Mouse (Mus musculus) urinary bladder, postnatal 14 days (tissue): ENCODE data around the gene Capn8.
"Not testable (repeated sequence)": the region's sequence is repeated elsewhere in the genome, so short reads cannot be mapped to it uniquely, and the experiment has no call there.

ENCODE experiments used
- DNase-seq: peaks from one replicate; pipeline ENCODE4 v3.0.0; 2021; ENCODE audit warnings: low spot score

Gene Capn8

DNA sequence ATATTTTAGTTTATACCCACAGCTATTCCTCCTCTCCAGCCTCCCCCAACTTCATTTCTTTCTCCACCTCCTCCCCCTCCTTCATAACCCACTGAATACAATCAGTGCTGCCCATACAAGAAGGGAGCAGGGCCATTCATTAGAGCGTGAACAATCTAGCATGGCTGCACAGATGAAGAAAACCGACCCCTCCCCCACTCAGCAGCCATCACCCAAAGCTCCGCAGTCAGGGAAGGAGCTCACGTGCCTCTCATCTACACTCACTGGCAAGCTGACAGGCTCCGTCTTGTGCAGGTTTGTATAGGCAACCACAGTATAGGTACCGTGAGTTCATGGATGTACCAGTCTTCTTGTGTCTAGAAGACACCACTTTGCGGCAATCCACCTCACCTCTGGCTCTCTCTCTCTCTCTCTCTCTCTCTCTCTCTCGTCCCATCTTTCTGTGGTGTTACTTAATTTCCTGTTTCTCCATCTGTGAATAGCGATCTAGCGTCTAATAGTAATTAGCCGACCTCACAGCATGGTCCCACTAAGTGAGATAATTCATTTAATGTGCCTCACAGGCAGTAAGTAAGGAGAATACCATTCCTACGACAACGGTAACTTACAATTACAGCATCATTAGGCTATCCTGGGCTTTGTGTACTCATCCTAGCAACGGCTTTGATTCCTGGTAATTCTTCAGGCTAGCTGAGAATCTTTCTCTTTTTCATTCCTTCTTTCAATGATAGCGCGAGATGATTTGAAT, 53.6 kb downstream of the Capn8 start:
- DNase-seq, result no peak

DNA sequence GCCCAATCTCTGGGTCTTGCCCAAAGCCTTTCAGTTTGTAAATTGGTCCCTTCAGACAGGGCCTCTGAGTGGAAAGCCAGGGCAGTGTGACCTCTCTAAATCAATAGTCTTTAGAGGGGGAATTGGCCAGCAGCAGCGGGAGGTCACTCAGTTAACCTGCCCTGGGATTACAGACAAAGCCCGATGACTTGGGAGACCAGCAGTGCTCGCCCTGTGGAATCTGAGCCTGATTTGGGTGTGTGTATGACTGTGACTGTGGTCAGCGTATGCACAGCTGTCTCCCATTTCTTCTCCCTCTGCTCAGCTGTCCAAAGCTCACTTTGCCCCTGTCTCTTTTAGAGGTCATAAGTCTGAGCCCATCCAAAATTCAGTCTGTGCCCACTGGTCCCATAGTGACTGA, 55.7 kb downstream of the Capn8 start:
- no peak for DNase-seq

GRCm38 (mm10) chr1:182621256-182621655, 56.4 kb downstream of the Capn8 start:
- DNase-seq, result no peak

GRCm38 (mm10) chr1:182626197-182626596, 61.4 kb downstream of the Capn8 start:
- no peak for DNase-seq

DNA sequence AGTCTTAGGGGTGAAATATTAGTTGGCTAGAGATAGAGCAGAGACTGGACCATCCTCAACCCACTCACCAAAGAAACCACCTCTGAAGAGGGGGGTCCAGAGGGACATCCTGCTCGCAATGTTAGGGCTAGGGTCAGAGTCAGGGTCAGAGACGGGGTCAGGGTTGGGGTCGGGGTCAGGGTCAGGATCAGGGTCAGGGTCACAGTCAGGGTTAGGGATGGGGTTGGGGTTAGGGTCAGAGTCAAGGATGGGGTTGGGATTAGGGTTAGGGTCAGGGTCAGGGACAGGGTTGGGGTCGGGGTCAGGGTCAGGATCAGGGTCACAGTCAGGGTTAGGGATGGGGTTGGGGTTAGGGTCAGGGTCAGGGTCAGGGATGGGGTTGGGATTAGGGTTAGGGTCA, 64.4 kb downstream of the Capn8 start:
- no peak for DNase-seq

DNA sequence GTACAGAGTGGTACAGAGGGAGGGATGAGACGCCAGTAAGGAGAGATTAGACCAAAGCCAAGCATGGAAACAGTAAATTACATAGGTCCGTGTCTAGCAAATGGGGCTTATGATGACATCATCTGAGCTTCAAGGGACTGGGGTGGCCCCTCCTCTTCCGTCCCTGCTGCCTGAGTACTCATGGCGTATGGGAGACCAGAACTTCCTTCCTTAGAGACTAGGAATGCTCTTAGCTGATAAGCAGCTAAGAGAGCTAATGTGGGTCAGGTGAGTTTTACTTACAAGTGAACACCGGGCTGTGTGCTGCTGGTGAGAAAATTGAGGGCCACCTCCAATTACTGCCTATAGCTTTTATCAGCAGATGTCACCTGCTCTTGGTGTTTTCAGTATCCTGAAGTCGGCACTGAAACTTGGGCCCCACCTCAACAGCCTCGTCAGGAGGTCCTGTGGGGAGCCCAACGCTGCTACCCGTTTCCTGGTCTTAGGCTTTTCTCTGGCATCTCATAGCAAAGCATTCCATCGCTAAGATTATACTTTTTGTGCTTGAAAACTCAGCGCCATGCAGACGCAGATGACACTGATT, 69.0 kb downstream of the Capn8 start:
- no peak for DNase-seq

DNA sequence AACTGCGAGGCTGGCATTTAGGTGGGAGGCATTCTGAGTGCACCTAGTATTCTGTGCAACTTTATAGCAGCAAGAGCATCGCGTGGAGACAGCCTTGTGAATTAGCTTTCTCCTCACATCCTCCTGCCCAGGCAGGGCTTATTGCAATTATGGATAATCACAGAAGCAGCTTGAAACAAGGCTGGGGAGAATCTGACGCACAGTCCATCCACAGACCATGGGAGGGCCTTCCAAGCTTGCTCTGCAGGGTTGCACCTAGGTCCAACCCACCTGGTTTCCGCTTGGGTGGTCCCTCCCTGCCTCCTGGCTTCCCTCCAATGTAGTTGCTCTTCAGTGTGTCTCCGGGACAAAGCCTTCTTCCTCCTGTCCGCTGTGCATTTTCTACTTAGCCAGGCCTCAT, 74.2 kb downstream of the Capn8 start:
- no peak for DNase-seq

DNA sequence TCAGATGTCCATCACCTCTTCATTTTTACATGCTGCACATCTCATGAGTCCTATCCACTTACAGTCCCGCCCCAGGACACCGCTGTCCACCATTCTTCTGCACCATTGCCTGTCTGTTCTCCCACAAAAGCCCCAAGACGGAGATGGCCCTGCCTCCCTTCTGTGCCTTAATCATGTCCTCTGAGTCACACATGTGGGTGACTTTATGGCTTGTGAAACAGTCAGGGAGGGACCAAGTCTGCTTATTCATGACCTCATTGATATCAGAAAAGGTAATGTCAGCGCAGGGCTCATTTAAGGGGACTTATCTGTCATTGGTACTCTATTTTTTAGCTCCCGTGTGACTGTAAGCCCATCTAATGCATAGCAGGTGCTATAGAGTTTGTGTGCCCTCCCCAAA, 74.6 kb downstream of the Capn8 start:
- DNase-seq, result no peak

DNA sequence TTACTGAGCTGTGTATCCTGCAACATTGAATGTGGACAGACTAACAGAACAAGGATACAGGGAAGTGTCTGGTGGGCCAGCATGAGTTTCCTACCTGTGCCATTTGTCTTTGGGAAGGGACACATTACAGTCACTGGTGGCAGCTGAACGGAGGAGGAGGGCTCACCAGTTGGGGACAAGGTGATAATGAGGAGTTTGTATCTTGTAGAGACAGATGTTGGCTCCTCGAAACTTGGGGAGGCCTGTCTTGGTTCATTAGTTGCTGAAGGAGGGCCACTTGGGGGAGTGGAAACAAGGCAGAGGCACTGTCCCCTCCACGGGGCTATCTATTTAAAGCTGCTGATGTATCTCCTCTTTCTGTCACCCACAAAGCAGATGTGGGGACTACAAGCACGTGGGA, 75.3 kb downstream of the Capn8 start:
- no peak for DNase-seq

- no peak for DNase-seq
Observed at GRCm38 (mm10) chr1:182642779-182643178, 78.0 kb downstream of the Capn8 start.

GRCm38 (mm10) chr1:182644418-182644817, 79.6 kb downstream of the Capn8 start:
- DNase-seq, result not testable (repeated sequence)

- DNase-seq, result no peak
Observed at GRCm38 (mm10) chr1:182645211-182645668, 80.4 kb downstream of the Capn8 start.

DNA sequence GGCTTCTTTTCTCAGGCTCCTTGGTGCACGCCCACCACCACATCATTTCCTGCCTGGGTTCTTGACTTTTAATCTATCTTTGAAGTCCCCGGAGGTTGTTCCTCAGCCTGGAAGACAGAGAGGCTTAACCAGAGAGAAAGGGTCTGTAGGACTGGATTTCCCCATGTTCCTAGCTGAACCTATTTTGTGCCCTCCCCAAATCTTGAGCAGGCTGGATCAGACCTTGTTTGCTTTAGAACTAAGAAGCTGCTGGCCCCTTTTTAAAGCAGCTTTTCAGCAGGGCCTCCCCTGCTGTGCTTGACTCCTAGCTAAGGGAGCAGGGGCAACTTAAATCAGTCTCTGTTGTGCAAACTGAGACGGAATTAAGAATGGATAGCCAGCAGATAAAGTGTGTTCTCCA, 82.0 kb downstream of the Capn8 start:
- no peak for DNase-seq

DNA sequence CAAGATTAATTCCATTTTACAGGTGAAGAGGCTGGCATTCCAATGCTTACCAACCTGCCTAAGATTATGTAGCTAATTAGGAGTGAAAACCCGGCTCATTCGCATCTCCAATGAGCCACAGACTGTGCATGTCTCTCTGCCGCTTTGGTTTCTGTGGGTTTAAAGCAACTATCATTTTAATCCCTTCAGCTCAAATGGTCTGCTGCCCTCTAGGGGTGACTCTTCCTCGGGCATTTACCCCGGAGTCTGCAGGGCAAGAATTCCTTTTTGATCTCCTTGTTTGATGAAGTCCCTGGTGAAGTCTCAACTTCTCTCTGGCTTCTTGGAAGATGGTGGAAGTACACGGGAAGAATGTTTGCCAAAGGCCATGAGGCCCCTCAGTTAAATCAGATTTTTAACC, 93.0 kb downstream of the Capn8 start:
- DNase-seq, result peak; percentile 80

DNA sequence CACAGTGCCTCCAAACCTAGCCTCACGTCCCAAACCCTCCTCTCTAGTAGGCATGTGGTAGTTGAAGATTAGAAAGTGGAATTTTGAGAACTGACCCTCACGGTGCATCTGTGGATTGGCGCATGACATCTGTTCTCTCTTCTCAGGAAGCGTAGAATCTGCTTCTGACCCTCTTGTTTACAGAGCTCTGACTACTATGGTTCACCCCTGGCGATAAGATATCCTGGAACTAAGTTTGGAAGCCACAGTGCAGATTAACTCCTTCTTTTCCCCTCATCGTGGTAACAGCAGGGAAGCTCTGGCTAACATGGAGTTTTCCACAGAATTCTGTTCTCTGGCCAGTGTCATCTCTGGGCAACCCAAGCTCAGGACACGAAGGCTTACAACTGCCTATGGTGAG, 95.6 kb downstream of the Capn8 start:
- DNase-seq, result no peak

DNA sequence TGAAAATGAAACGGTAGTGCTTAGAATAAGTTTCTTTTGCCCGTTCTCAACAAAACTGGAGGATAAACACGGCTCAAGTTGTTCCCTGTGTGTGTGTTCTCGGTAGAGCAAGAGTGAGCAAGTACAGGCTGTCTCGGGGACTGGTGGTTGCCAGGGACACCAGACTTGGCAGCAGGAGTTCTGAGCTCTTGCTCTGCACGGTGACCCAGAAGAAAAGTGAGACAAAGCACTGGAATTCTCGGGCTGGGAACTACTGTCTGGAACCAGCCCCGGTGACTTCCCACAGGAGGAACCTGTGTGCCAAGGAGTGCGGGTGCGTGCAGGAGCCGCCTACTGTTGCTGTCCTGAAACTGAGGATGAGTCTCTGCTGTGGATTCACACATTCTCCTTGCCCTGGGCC, 98.9 kb downstream of the Capn8 start:
- DNase-seq, result peak; percentile 28

DNA sequence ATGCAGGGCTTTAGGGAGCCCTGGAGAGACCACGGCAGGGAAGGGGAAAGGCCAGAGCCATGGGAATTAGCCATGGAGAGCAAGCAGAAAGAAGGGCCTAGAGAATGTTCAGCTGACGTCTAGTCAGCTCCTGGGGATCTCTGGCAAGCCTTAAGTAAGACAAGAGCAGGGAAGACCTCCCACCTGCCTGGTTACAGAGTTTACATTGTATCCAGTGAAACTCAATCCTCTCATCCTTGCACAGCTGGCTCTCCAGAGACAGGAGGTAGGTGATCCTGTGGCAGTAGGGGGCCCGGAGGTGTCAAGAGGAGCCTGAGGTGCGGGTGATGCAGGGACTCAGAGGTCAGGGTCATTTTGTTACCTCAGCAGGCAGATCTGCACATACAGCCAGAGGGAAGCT, 100.0 kb downstream of the Capn8 start:
- no peak for DNase-seq

GRCm38 (mm10) chr1:182667281-182667680, 102.5 kb downstream of the Capn8 start:
- DNase-seq, result no peak

DNA sequence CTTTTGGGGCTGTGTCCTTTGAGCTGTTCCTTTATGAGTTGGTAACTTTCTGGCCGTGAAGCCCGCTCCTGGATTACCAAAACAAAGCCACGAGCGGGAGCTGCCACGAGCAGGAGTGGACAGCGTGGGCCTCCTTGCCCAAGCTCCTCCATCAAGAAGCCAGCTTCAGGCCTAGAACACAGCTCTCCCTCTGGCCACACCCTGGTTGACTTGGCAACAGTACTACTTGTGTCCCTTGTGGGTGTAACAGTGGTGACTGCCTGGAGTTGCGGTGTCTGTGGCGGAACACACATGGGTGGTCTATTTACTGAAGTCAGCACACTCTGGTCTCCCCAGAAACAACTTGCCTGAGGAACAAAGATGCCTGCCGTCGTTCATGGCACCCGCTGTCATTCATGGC, 104.9 kb downstream of the Capn8 start:
- no peak for DNase-seq

DNA sequence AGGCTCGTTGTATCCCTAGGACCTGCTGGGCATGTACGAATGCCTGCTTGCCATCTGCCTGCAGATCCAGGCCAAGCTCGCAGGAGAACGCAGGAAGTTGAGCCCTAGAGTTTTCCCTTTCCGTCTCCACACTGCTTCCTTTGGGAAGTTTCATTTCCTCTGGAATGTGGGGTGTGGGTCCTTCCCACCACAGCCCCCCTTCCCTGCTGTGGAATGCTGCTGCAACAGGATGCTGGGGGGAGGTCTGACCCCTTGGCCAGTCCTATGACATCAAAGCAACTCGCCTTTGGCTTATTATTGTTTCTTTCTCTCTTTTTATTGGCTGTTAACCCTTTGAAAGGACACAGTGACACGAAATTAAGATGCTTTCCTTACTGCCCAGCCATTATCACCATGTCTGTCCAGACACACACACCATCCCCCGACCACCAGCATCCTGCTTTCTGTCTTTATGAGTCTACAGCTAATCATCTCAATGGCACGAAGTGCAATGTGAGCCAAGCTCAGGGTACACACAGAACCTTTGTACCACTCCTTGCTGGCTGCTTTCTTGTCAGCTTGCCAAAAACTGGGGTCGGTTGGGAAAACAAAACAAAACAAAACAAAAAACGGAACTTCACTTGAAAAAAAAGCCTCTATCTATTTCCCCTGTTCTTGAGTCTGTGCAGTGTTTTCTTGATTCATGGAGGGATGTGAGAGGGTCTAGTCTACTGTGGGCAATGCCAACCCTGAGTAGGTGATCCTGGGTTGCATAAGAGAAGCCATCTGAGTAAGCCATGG, 105.9 kb downstream of the Capn8 start:
- DNase-seq, result no peak

DNA sequence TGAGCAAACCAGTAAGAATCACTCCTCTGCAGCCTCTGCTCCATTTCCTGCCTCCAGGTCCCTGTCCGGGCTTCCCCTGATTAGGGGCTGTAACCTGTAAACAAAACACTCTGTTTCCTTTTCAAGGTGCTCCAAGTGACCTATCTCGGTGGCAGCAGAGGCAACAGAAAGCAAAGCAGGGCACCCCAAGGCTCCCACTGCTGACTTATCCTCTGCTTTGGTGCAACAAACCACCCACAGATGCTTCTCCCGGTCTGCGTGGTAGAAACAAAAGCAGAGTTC, 106.5 kb downstream of the Capn8 start:
- DNase-seq, result no peak

- peak; percentile 17 for DNase-seq
Observed at GRCm38 (mm10) chr1:182675346-182675745, 110.5 kb downstream of the Capn8 start.

DNA sequence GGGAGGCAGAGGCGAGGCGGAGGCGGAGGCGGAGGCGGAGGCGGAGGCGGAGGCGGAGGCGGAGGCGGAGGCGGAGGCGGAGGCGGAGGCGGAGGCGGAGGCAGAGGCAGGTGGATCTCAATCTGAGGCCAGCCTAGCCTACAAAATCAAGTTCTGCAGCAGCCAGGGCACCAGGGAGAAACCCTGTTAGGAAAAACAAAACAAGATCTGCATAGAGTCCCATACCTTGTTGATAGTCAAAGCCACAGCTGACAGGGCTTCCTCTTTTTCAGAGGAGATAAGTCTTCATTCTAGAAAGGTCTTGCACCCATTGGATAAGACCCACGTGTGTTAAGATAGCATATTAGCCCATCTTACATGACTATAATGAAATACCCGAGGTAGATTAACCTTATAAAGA, 113.3 kb downstream of the Capn8 start:
- no peak for DNase-seq
